Mouse (Mus musculus): ENCODE measurements around the gene Creb3l1. TPM values are rescaled to one million over a fixed set of nuclear protein-coding genes. Genes with fewer than 3 reads are reported as not detected.

Creb3l1 gene
- polyA plus RNA-seq, 1 experiment from 2014 or later = 1.3 TPM

DNA sequence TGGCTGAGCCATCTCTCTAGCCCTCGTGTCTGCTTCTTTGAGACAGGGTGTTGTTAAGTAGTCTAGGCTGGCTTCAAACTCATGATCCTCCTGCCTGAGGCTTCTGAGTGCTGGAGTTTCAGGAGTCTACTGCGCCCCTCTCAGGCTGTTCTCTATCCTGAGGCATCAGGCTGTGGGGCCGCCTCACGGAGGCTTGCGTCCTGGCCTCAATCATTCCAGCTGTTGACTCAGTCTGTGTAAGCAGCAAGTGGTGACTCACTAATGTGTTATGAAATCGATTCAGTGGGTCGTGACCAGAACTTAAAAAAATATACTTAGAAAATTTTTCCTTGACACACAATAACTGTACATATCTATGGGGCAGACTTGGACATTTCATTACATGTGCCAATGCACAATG, 19.7 kb downstream of the Creb3l1 start:
- ATAC-seq (ENCODE audit: low read depth) = no peak
- Histone ChIP-seq H3K36me3 (ENCODE audit: control insufficient read depth, insufficient read depth) (no peaks in the 10 kb centered on the region), H3K27ac (ENCODE audit: low read length) (no peak overlapping the region), H3K27me3 (ENCODE audit: control insufficient read depth, insufficient read depth, low read depth, low read length) (peaks cover 4% of the 10 kb centered on the region), H3K4me3 (ENCODE audit: low read depth, low read length) (no peak overlapping the region), H3K9ac (ENCODE audit: low read depth, low read length) (no peak overlapping the region), H3K9me3 (replicated peaks; ENCODE audit: control insufficient read depth, low read length) (no peaks in the 10 kb centered on the region), H3K4me2 (ENCODE audit: low read depth, low read length) (no peak overlapping the region), H3K4me1 (ENCODE audit: control insufficient read depth, low read depth, low read length) (peaks cover 19% of the 10 kb centered on the region)
- WGBS (ENCODE audit: insufficient replicate concordance) = 51% methylated on average over 7 of the region's 7 CpGs

DNA sequence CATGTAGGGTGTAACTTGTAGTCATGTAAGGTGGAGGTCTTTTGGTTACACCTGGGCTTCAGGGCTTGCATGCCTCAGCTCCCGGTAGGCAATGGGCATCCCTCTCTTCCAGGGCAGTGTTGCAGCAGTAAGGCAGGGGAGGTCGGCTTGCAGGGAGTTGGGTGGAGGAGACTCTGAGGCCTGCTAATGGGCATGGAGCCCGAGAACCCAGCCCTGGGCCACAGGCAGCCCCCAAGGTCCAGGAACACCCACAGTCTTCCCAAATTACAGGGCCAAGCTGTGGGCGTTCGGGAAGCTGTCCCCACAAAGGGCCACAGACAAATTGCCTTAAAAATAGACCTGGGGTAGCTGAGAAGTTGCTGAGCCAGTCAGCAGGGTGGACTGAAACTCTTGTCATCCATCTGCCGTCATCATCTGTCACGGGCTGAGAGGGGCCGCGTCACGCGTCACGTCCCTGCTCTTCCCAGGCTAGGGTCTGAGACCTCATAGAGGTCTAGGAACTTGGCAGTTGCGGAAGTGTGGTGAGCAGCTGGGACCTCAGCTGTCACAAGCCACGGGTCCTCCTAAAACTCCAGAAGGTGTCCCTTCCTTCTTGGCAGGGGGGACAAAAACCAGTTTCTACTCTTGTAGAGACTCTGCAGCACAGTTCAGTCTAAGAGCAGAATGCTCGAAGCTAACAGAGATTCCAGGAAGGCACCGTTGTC, 26.2 kb downstream of the Creb3l1 start:
- H3K4me2 ChIP-seq (ENCODE audit: low read depth, low read length) = no peak overlapping the region
- no peaks in the 10 kb centered on the region for H3K36me3 ChIP-seq (ENCODE audit: control insufficient read depth, insufficient read depth)
- H3K4me3 ChIP-seq (ENCODE audit: low read depth, low read length) = no peak overlapping the region
- H3K9me3 ChIP-seq (replicated peaks; ENCODE audit: control insufficient read depth, low read length) = no peaks in the 10 kb centered on the region
- WGBS (ENCODE audit: insufficient replicate concordance) = 74% methylated on average over 16 of the region's 16 CpGs
- H3K4me1 ChIP-seq (ENCODE audit: control insufficient read depth, low read depth, low read length) = no peaks in the 10 kb centered on the region
- no peak overlapping the region for H3K9ac ChIP-seq (ENCODE audit: low read depth, low read length)
- no peak overlapping the region for H3K27ac ChIP-seq (ENCODE audit: low read length)
- no peaks in the 10 kb centered on the region for H3K27me3 ChIP-seq (ENCODE audit: control insufficient read depth, insufficient read depth, low read depth, low read length)
- no peak for ATAC-seq (ENCODE audit: low read depth)

DNA sequence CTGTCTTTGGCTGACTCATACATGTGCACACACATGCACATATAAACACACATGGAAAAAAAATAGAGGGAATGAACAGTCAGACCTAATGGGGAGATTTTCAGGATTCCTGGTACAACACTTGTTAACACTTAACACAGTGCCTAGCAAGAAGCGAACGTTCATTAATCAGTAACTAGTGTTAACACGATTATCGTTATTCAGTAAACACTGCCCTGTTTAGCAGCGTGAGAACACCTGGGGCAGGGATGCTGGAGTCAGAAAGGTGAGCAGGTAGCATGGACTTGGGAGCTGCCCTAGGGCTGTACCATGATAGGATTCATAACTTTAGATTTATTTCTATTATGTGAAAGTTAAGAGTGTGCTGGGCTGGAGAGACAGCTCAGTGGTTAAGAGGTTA, 28.3 kb downstream of the Creb3l1 start:
- no peak overlapping the region for H3K9ac ChIP-seq (ENCODE audit: low read depth, low read length)
- H3K27me3 ChIP-seq (ENCODE audit: control insufficient read depth, insufficient read depth, low read depth, low read length) = no peaks in the 10 kb centered on the region
- H3K36me3 ChIP-seq (ENCODE audit: control insufficient read depth, insufficient read depth) = no peaks in the 10 kb centered on the region
- no peak overlapping the region for H3K4me3 ChIP-seq (ENCODE audit: low read depth, low read length)
- peak; percentile 58; the same call in 1 of the 2 replicates for ATAC-seq (ENCODE audit: low read depth)
- H3K4me2 ChIP-seq (ENCODE audit: low read depth, low read length) = no peak overlapping the region
- H3K9me3 ChIP-seq (replicated peaks; ENCODE audit: control insufficient read depth, low read length) = no peaks in the 10 kb centered on the region
- no peak overlapping the region for H3K27ac ChIP-seq (ENCODE audit: low read length)
- no peaks in the 10 kb centered on the region for H3K4me1 ChIP-seq (ENCODE audit: control insufficient read depth, low read depth, low read length)
- WGBS (ENCODE audit: insufficient replicate concordance) = 73% methylated on average over 5 of the region's 5 CpGs

DNA sequence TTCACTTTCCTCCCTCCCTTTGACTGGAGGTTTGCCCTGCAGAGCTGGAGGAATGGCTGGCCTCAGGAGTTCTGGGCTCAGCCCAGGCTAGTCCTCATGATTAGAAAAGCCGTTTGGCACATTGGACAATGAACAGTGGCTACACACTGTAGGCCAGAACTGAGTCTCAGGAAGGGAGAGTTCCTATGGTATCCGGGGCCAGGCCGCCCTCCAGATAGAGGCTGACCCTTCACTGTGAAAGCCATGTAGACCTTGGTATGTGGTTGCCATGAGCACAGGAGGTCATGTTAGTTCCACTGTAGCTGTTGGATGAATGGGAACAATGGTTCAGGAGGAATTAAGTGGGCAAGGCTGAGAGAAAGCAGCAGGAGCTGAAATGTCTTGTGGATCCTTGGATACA, 30.9 kb downstream of the Creb3l1 start:
- Histone ChIP-seq H3K4me3 (ENCODE audit: low read depth, low read length) (no peak overlapping the region), H3K9ac (ENCODE audit: low read depth, low read length) (no peak overlapping the region), H3K36me3 (ENCODE audit: control insufficient read depth, insufficient read depth) (no peaks in the 10 kb centered on the region), H3K27me3 (ENCODE audit: control insufficient read depth, insufficient read depth, low read depth, low read length) (no peaks in the 10 kb centered on the region), H3K4me1 (ENCODE audit: control insufficient read depth, low read depth, low read length) (no peaks in the 10 kb centered on the region), H3K4me2 (ENCODE audit: low read depth, low read length) (no peak overlapping the region), H3K27ac (ENCODE audit: low read length) (no peak overlapping the region), H3K9me3 (replicated peaks; ENCODE audit: control insufficient read depth, low read length) (no peaks in the 10 kb centered on the region; the same call in 1 of the 2 replicates)
- 48% methylated on average over 3 of the region's 3 CpGs for WGBS (ENCODE audit: insufficient replicate concordance)
- no peak for ATAC-seq (ENCODE audit: low read depth)

DNA sequence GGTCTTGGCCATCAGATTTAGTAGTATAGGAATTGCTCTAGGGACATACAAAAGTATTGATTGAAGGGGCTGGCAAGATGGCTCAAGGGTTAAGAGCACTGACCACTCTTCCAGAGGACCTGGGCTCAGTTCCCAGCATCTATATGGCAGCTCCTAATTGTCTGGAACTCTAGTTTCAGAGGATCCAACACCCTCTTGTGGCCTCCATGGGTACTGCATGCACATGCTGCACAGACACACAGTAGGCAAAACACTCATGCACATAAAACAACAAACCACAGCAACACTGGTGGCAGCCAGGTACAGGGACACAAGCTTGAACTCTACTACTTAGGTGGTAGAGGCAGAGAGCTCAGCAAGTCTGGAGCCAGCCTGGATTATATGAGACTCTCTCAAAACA, 34.6 kb downstream of the Creb3l1 start:
- no peak overlapping the region for H3K4me3 ChIP-seq (ENCODE audit: low read depth, low read length)
- H3K4me1 ChIP-seq (ENCODE audit: control insufficient read depth, low read depth, low read length) = peaks cover 3% of the 10 kb centered on the region
- no peaks in the 10 kb centered on the region; the same call in 1 of the 2 replicates for H3K9me3 ChIP-seq (replicated peaks; ENCODE audit: control insufficient read depth, low read length)
- H3K36me3 ChIP-seq (ENCODE audit: control insufficient read depth, insufficient read depth) = no peaks in the 10 kb centered on the region
- H3K4me2 ChIP-seq (ENCODE audit: low read depth, low read length) = no peak overlapping the region
- H3K27ac ChIP-seq (ENCODE audit: low read length) = no peak overlapping the region
- no peak for ATAC-seq (ENCODE audit: low read depth)
- no peaks in the 10 kb centered on the region for H3K27me3 ChIP-seq (ENCODE audit: control insufficient read depth, insufficient read depth, low read depth, low read length)
- no peak overlapping the region for H3K9ac ChIP-seq (ENCODE audit: low read depth, low read length)

DNA sequence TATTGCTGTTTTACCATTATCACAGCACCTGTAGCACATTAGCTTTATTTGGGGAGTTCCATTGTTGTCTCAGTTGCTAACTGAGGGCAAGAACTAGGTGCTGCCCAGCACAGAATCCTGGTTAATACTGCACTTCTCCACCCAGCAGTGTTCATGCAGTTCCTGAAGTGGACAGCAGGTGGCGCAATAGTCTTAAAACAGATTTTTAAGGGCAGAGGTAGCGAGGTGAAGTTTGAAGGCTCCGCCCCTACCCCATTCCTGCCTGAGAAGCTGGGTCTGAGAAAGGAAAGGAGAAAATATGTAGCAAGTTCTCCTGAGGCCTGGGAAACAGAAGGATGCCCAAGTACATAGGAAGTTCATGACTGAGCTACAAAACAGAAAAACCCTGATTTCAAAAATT, 36.8 kb downstream of the Creb3l1 start:
- H3K36me3 ChIP-seq (ENCODE audit: control insufficient read depth, insufficient read depth) = no peaks in the 10 kb centered on the region
- no peak overlapping the region for H3K27ac ChIP-seq (ENCODE audit: low read length)
- H3K4me3 ChIP-seq (ENCODE audit: low read depth, low read length) = no peak overlapping the region
- H3K4me1 ChIP-seq (ENCODE audit: control insufficient read depth, low read depth, low read length) = peaks cover 11% of the 10 kb centered on the region
- H3K27me3 ChIP-seq (ENCODE audit: control insufficient read depth, insufficient read depth, low read depth, low read length) = no peaks in the 10 kb centered on the region
- no peak overlapping the region for H3K4me2 ChIP-seq (ENCODE audit: low read depth, low read length)
- no peaks in the 10 kb centered on the region; the same call in 1 of the 2 replicates for H3K9me3 ChIP-seq (replicated peaks; ENCODE audit: control insufficient read depth, low read length)
- WGBS (ENCODE audit: insufficient replicate concordance) = 3% methylated on average over 3 of the region's 3 CpGs
- ATAC-seq (ENCODE audit: low read depth) = no peak
- H3K9ac ChIP-seq (ENCODE audit: low read depth, low read length) = no peak overlapping the region

DNA sequence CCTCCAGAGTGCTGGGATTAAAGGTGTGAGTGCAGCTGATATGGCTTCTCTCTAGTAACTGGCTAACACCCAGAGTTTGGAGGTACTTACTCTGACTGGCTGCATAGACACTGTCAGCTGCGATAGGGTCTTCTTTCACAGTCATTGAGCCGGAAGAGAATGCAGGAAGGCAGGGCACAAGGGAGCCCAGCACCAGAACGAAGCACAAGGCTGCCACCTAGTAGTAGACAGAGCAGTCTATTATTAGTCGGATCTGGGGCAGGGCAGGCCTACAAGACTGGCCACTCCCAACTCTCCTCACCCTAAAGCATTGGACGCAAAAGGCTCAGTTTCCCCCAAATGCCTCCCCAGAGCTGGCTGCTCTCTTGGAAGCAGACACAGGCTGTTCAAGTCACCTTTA, 38.2 kb downstream of the Creb3l1 start:
- H3K4me3 ChIP-seq (ENCODE audit: low read depth, low read length) = no peak overlapping the region
- H3K9ac ChIP-seq (ENCODE audit: low read depth, low read length) = no peak overlapping the region
- no peaks in the 10 kb centered on the region for H3K27me3 ChIP-seq (ENCODE audit: control insufficient read depth, insufficient read depth, low read depth, low read length)
- no peak overlapping the region for H3K27ac ChIP-seq (ENCODE audit: low read length)
- peaks cover 11% of the 10 kb centered on the region for H3K4me1 ChIP-seq (ENCODE audit: control insufficient read depth, low read depth, low read length)
- H3K9me3 ChIP-seq (replicated peaks; ENCODE audit: control insufficient read depth, low read length) = no peaks in the 10 kb centered on the region; the same call in 1 of the 2 replicates
- WGBS (ENCODE audit: insufficient replicate concordance) = 5% methylated on average over 5 of the region's 5 CpGs
- peak; percentile 15; the same call in 1 of the 2 replicates for ATAC-seq (ENCODE audit: low read depth)
- no peaks in the 10 kb centered on the region for H3K36me3 ChIP-seq (ENCODE audit: control insufficient read depth, insufficient read depth)
- no peak overlapping the region for H3K4me2 ChIP-seq (ENCODE audit: low read depth, low read length)

DNA sequence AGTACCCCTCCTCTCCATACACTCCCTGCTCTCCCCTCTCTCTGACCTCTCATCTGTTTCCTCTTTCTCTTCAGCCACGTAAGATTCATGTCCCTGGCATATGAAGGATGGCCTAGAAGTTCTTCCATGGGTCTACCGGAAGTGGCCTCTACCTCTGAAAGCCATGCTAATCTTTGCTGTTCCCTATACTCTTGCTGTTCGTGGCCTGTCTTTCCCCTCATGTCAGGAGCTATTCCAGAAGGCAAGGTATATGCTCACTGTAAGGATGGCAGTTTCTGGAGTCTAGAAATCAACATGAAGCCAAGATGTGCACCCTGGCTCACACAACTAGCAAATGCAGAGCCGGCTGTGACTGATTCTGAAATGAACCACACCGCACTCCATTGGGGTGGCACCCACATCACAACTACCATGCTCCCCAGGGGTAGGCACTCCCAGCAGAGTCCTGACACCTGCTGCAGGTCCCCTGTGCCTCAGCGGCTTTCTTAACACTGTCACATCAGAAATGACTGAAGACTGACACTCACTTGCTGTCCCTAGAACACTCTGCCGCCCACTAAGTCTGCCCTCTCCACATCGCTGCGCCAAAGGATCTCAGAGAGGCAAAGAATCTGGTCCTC, 39.3 kb downstream of the Creb3l1 start:
- no peak for ATAC-seq (ENCODE audit: low read depth)
- Histone ChIP-seq H3K9me3 (replicated peaks; ENCODE audit: control insufficient read depth, low read length) (no peaks in the 10 kb centered on the region; the same call in 1 of the 2 replicates), H3K4me2 (ENCODE audit: low read depth, low read length) (peak overlapping the region; percentile 59), H3K9ac (ENCODE audit: low read depth, low read length) (no peak overlapping the region), H3K27ac (ENCODE audit: low read length) (peak overlapping the region; percentile 15; the same call in 1 of the 2 replicates), H3K4me1 (ENCODE audit: control insufficient read depth, low read depth, low read length) (peaks cover 11% of the 10 kb centered on the region), H3K4me3 (ENCODE audit: low read depth, low read length) (peak overlapping the region; percentile 28; the same call in 1 of the 2 replicates), H3K36me3 (ENCODE audit: control insufficient read depth, insufficient read depth) (no peaks in the 10 kb centered on the region), H3K27me3 (ENCODE audit: control insufficient read depth, insufficient read depth, low read depth, low read length) (no peaks in the 10 kb centered on the region)
- 35% methylated on average over 9 of the region's 9 CpGs for WGBS (ENCODE audit: insufficient replicate concordance)

DNA sequence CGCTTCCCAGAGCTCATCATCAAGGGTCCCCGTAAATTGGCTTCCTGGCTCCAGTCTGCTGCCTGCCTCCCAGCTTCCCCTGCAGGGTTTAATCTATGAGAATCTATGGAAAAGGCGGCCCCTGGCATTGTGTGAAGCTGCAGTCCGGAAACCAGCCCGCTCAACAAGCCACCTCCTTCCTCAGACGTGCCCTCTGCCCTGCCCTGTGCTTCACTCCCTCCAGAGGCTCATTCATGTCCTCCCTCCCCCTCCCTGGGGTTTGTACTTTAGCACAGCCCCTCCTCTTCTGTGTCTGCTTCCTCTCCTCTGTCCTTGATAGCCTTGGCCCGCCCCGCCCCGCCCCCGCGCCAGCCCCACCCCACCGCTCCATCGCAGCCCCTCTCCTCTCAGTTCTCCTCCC, 39.9 kb downstream of the Creb3l1 start:
- peak overlapping the region; percentile 61 for H3K27ac ChIP-seq (ENCODE audit: low read length)
- no peaks in the 10 kb centered on the region; the same call in 1 of the 2 replicates for H3K9me3 ChIP-seq (replicated peaks; ENCODE audit: control insufficient read depth, low read length)
- H3K4me3 ChIP-seq (ENCODE audit: low read depth, low read length) = peak overlapping the region; percentile 28
- WGBS (ENCODE audit: insufficient replicate concordance) = 1% methylated on average over 11 of the region's 13 CpGs
- peaks cover 11% of the 10 kb centered on the region for H3K4me1 ChIP-seq (ENCODE audit: control insufficient read depth, low read depth, low read length)
- H3K9ac ChIP-seq (ENCODE audit: low read depth, low read length) = peak overlapping the region; percentile 18; the same call in 1 of the 2 replicates
- peak overlapping the region; percentile 59 for H3K4me2 ChIP-seq (ENCODE audit: low read depth, low read length)
- ATAC-seq (ENCODE audit: low read depth) = peak; percentile 89
- no peaks in the 10 kb centered on the region; the same call in 1 of the 2 replicates for H3K27me3 ChIP-seq (ENCODE audit: control insufficient read depth, insufficient read depth, low read depth, low read length)
- no peaks in the 10 kb centered on the region for H3K36me3 ChIP-seq (ENCODE audit: control insufficient read depth, insufficient read depth)

All from liver, embryonic 16.5 days (tissue).